Mouse (Mus musculus): ENCODE results near the gene S1pr4.

S1pr4 gene

GRCm38 (mm10) chr10:81464405-81465264 lies 35.3 kb downstream of the S1pr4 start:
- DNase-seq (ENCODE audit: low spot score in 2 of 2), result no peak

- DNase-seq (ENCODE audit: low spot score in 2 of 2), result no peak
Observed at GRCm38 (mm10) chr10:81463531-81463930, 36.4 kb downstream of the S1pr4 start.

GRCm38 (mm10) chr10:81462917-81463316 lies 37.0 kb downstream of the S1pr4 start:
- DNase-seq (ENCODE audit: low spot score in 2 of 2), result no peak

GRCm38 (mm10) chr10:81462415-81462804 lies 37.5 kb downstream of the S1pr4 start:
- DNase-seq (ENCODE audit: low spot score in 2 of 2), result no peak

GRCm38 (mm10) chr10:81461673-81462414 lies 38.1 kb downstream of the S1pr4 start:
- no peak for DNase-seq (ENCODE audit: low spot score in 2 of 2)

DNA sequence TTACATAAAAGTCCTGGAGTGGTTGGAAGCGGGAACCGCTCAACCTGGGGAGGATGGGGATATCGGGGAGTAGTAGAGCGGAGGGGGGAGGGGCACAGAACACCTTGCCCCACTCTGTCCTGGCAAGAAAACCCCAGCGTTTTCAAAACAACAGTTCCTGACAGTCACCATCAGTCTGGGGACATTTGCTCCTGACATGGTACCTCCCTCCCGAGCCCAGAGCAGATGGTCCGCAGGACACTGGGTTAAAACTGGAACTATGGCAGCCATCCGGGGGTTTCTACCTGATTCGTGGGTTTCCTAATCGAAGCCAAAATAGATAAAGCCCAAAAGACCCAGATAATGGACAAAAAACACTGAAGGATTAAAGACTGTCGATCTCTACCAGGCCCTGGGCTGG lies 39.0 kb downstream of the S1pr4 start:
- DNase-seq (ENCODE audit: low spot score in 2 of 2), result no peak

- no peak for DNase-seq (ENCODE audit: low spot score in 2 of 2)
Observed at GRCm38 (mm10) chr10:81460471-81460870, 39.5 kb downstream of the S1pr4 start.

DNA sequence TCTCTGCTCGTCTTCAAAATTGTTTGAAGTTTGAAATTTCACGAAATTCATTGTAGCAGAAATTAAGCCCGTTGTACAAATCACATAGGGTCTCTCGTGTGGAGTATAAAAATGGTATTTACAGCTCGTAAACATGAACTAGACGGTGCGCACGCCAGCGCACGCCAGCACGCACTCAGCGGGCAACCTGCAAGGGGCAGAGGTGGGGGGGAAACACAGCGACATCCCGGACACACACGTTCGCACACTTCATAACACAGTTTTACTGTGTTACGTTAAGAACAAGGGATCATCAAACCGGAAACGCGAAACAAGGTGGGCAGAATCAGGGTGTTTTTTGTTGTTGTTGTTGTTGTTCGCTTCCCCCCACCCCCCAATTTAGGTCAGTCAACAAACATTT lies 40.5 kb downstream of the S1pr4 start:
- DNase-seq (ENCODE audit: low spot score in 2 of 2), result no peak

DNA sequence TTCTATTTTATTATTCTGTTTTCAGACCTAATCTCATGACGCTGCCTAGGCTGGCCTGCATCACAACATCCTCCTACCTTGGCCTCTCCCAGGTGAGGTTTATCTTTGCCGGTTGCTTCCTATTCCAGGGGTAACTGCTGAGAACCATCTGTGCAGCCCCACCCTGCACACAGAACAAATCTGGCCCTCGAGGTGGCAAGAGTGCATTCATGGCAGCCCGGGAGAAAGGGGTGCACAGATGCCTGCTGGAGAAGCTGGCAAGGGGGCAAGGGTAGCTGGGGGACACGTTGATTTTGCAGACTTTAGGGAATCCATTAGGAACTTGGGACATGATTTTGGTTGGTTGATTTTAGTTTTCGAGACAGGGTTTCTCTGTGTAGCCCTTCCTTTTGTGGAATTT lies 41.7 kb downstream of the S1pr4 start:
- no peak for DNase-seq (ENCODE audit: low spot score in 2 of 2)

GRCm38 (mm10) chr10:81457624-81458023 lies 42.3 kb downstream of the S1pr4 start:
- no peak for DNase-seq (ENCODE audit: low spot score in 2 of 2)

DNA sequence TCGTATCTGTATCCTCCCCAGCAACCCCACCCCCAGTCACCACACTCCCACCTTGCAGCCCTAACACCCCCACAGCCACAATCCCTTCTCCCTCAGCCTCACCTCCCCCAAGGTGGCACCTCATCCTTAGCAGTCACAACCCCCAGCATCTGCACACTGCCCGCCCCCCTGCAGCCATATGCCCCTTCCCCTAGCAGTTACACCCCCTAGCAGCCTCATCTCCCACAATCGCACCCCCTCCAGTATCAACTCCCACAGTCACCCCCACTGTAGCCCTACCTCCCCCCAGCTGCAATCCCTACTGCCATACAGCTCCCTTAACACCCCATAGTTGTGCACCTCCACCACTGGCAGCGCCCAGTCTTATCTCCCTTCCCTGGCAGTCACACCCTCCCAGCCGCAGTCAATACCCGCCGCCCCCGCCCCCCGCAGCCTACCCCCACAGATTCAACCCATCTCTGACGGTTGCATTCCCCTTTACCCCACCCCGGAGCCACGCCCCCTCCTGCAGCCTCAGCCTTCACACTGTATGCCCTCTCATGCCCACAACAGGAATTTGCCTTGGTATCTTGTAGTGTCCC lies 42.9 kb downstream of the S1pr4 start:
- no peak for DNase-seq (ENCODE audit: low spot score in 2 of 2)

GRCm38 (mm10) chr10:81455181-81455895 lies 44.6 kb downstream of the S1pr4 start, which contains the start of gene Nfic:
Nfic (minus strand) TSS chr10:81455635.
- no peak for DNase-seq (ENCODE audit: low spot score in 2 of 2)

DNA sequence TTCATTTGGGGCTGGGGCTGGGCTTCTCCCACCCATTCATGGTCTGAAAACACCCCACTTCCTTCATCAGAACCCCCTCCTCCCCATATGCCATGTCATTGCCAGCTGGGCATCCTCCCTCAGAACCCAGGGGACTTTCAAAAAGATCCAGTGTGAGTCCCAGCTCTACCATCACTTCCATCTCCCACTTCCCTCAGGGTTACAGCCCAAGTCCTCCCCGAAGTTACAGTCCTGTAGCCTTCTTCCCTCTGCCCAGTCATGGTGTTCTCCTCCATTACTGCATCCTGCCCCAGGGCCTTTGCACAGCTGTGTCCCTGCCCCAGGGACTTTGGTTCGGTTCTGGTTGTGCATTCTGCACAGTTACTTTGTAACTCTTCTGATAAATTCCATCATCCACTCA lies 45.8 kb downstream of the S1pr4 start:
- no peak for DNase-seq (ENCODE audit: low spot score in 2 of 2)

GRCm38 (mm10) chr10:81452947-81453288 lies 47.0 kb downstream of the S1pr4 start:
- no peak for DNase-seq (ENCODE audit: low spot score in 2 of 2)

- DNase-seq (ENCODE audit: low spot score in 2 of 2), result no peak
Observed at GRCm38 (mm10) chr10:81452237-81452946, 47.5 kb downstream of the S1pr4 start.

- no peak for DNase-seq (ENCODE audit: low spot score in 2 of 2)
Observed at GRCm38 (mm10) chr10:81451365-81451745, 48.6 kb downstream of the S1pr4 start.

DNA sequence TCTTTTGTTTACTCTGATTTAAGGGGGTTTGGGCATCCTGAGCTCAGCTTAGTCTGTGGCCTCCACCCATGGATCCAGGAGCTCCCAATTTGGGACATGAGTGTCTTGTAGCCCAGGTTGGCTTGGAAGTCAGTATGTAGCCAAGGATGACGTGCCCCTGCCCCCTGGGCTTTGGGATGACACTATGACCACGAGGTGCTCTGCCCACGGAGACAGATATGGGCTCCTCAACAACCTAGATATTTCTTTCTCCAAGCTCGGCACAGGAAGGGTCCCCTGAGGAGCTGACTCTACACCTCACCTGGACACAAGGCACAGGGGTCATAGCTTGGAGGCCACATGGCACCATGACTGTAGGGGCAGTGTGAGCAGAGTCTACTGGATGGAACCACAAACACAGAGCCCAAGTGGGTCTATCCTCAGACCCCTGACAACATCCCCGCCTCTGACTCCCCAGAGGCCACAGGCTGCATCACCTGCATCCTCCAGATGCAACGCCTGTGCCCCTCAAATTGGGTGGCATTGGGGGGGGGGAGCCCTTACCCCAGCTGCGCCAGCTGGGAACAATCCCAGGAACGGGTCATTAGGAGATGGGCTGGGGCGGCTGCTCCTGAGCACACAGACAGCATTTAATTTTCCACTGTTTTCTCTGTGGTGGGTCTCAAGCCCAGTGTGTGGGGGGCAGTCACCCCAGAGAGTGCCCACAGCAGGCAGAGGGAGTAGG lies 49.1 kb downstream of the S1pr4 start:
- DNase-seq (ENCODE audit: low spot score in 2 of 2), result no peak

DNA sequence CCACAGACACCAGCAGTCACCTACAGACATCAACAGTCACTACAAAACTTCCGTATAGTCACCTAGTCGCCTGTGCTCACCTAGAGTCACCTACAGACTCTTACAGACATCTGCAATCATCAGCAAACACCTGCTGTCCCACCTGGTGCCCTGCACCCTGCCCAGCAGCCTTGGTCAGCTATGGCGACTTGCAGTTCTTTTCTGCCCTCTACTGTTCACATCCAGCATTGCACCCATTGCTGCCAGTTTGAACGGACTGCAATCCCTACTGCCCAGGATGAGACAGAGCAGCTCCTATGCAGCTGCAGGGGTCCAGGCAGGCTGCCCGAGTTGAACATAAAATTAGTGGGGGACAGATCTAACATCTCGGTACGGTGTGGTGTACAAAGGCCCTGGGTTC lies 49.8 kb downstream of the S1pr4 start:
- DNase-seq (ENCODE audit: low spot score in 2 of 2), result peak; percentile 51 to 79
